Mouse (Mus musculus): ENCODE results near the gene Ccdc154. TPM values are rescaled to one million over a fixed set of nuclear protein-coding genes. Genes with fewer than 3 reads are reported as not detected.

Gene Ccdc154
- under 1 TPM; 0.30 to 0.38 TPM for total RNA-seq (2023)

DNA sequence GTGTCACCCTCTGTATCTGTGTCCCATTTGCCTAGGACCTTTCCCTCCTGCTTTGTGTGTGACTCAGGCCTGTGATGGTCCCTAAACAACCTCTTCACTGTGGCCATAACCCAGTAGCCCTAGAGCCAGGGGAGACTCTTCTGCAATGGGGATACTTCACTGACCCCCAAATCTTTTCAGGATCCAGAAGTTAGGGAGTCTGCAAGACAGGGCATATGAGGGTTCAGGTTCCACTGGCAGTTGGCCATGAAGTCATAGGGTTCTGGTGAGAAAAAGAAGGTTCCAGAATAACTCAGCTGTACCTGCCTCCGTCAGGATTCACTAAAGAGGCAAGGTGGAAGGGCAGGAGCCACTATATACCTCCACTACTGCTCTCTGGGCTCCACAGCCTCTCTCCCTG lies at the start of gene Ccdc154:
Gene Ccdc154 (plus strand): TSS at position 301 of the 400 bp plus-strand sequence.

DNA sequence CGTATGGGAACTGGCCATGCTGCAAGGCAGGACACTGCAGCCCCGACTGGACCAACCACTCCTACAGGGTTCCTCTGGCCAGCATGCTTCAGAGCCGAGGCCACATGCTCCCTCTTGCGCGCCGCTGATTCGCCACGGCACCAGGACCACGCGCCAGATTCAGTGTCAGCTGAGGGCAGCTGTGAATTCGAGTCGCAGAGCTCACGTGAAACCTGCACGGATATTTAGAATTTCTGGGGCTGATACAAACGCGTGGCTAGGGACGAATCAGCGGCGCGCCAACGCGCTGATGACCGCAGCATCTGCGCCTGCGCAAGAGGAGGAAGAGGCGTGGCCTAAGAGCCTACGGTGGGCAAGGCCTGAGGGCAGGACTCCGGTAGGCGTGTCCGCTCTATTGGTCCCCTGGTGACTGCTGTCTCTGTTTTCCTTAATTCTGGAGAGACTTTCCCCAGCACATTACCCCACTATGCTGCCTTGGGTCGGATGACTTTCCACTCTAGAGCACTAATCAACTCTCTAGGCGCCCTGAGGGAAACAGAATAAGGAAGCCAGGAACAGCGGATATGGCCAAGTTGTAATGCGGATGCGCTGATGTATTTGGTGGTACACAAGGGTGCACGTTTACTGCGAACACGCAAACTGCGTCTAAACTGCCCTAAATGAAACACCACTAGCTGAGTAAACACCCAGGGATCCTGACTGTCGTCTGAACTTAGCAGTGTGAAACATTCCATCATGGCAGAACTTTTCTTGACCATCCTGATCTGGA lies 46.4 kb upstream of the Ccdc154 start, which contains the start of gene Telo2:
Gene Telo2 (minus strand): TSS at position 304 of the 769 bp plus-strand sequence.

DNA sequence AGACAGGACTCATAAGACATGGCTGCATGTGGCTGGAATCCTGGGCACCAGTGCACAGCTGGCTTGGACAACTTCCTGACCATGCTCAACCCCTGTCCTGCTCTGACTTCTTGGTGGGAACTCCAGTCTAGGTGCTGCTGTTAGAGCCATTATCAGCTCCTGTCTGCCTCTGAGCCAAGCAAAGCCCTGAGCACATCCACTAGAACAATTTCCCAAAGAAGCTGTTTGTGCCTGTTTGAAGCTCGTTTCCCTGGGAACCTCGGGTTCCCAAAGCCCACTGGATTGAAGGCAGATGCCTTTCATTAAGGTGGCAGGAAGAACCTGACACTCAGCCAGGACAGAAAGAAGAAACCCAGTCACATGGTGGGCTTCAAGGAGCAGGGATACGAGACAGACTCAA lies 41.9 kb upstream of the Ccdc154 start, which contains the start of gene Ptx4:
Gene Ptx4 (plus strand): TSS at position 355 of the 400 bp plus-strand sequence.

DNA sequence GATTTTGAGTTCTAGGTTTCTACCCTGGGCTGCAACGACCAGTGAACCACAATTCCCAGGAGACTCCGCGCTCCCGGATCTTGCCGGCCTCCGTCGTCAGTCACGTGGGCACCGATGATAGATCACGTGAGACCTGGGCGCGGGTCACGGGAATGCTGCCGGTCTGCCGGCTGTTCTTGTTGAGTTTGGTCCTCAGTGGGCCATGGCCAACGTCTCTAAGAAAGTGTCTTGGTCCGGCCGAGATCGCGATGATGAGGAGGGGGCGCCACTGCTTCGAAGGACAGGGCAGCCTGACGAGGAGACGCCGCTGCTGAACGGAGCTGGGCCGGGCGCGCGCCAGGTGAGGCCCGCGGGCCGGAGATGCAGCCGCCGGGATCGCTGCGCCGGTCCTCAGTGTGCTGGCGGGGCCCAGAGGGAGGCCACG lies 29.0 kb upstream of the Ccdc154 start, which contains the start of gene Clcn7:
Gene Clcn7 (plus strand): TSS at position 117 of the 424 bp plus-strand sequence.

DNA sequence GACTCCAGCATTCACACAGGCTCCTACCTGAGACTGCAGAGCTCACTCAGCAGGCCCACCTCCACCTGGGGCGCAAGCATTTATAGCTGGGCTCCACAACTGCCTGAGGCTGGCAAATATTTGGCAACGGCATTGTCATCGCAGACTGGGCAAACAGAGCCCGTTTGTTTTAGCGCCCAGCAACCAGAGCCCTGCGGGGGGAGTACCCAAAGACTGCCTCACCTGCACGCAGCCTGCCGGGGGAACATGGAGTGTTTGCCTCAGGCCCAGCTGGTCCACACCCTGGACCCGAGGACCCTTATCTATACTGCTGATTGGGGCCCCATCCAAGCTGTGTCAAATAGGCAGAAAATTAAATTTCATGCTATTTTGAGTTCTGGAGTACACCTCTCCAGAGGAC lies 13.2 kb downstream of the Ccdc154 start, which contains the start of gene Gm38655:
Gene Gm38655 (minus strand): TSS at position 61 of the 400 bp plus-strand sequence.

DNA sequence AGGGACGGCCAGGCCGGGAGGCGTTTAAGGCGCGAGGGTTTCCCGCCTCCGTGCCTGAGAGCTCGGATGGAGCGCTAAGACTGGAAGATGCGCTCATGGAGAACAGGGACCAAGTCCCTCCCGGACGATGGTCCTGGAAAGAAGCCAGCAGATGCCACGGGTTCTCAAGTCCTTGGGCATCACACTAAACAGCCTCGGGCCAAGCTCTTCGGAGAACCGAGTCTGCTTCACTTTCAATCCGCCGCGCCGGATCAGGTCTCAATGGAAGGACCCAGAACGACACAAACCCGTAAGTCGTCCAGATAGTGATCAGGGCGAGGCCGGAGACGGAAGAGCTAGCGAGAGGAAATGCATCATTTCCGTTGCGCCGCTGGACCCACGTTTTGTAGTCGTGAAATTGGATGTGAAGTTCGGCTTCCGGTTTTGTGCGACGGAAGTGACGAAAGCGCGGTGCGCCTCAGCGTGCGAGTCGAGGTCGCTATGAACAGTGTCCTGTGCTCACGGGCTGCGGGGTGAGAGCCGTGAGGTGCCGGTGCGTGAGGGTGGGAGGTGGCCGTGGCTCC lies 21.9 kb downstream of the Ccdc154 start, which contains the start of gene BC003965:
Gene BC003965 (plus strand): TSS at position 426 of the 563 bp plus-strand sequence.

DNA sequence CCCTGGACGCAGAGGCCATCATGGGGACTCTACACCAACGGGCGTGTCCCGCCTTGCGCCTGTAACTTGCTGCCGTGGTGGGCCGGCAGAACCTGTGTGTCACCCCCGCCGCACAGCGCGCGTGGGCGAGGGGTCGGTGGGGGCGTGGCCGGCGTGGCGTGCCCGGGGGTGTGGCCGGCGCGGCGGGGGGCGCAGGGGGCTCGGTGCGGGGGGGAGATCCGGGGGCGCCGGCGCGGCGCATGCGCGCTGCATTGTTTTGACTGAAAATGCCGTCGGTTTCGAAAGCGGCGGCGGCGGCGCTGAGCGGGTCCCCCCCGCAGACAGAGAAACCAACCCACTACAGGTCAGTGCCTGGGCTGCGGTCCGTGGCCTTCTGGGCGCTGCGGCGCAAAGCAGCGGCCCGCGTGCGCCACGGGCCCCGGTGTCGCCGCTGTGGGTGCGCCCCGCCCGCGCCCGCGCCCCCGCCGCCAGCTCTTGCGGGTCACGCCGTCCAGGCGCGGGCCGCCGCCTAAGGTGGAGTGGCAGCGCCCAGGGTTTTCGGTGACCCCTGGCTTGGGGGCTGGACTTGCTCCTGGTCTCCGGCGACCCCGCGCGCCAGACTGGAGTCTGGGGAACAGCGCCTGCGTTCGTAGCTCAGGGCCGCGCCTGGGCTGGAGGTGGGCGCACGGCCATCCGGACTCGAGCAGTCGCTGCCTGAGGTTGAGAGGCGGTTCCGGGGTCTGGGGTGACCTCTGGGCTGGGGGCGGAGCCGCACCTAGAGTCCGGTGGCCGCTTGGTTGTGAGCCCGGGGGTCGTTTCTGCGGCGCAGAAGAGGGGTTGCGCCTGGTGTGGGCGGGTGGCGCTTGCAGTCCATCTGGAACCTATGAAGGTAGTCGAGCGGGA lies 26.1 kb downstream of the Ccdc154 start, which contains the start of gene Unkl:
Gene Unkl (plus strand): TSS at position 248 of the 882 bp plus-strand sequence.

Other genes with a start within 250 kb of the Ccdc154 start
- gene Mapk8ip3, start 225.5 kb upstream of the Ccdc154 start, total RNA-seq (2023), result 100 to 1,000 TPM; 234 to 243 TPM
- gene Jpt2, start 201.8 kb upstream of the Ccdc154 start, total RNA-seq (2023), result 10 to 100 TPM; 40.5 to 45.8 TPM
- gene Cramp1l, start 146.7 kb upstream of the Ccdc154 start, total RNA-seq (2023), result 10 to 100 TPM; 36.0 to 42.6 TPM
- 10 to 100 TPM; 63.5 to 65.4 TPM for gene Ift140, start 146.4 kb upstream of the Ccdc154 start, total RNA-seq (2023)
- gene Tmem204, start 78.9 kb upstream of the Ccdc154 start, total RNA-seq (2023), result not detected
- gene Telo2, start 46.5 kb upstream of the Ccdc154 start, total RNA-seq (2023), result 10 to 100 TPM; 42.1 to 47.6 TPM
- not detected for gene Ptx4, start 41.7 kb upstream of the Ccdc154 start, total RNA-seq (2023)
- gene Clcn7, start 29.1 kb upstream of the Ccdc154 start, total RNA-seq (2023), result 10 to 100 TPM; 39.5 to 41.6 TPM
- not detected for gene Gm38655, start 13.0 kb downstream of the Ccdc154 start, total RNA-seq (2023)
- 10 to 100 TPM; 17.6 to 19.4 TPM for gene BC003965, start 22.1 kb downstream of the Ccdc154 start, total RNA-seq (2023)
- gene Unkl, start 25.9 kb downstream of the Ccdc154 start, total RNA-seq (2023), result 10 to 100 TPM; 43.1 to 45.2 TPM
- gene Gnptg, start 77.7 kb downstream of the Ccdc154 start, total RNA-seq (2023), result 10 to 100 TPM; 21.9 to 24.3 TPM
- gene Tsr3, start 77.7 kb downstream of the Ccdc154 start, total RNA-seq (2023), result 10 to 100 TPM; 16.7 to 22.5 TPM
- 1 to 10 TPM in 1 of 2 experiments, under 1 TPM in 1; 0.39 to 2.0 TPM for gene Baiap3, start 93.9 kb downstream of the Ccdc154 start, total RNA-seq (2023)
- gene Ube2i, start 112.2 kb downstream of the Ccdc154 start, total RNA-seq (2023), result 100 to 1,000 TPM; 445 to 482 TPM
- not detected for gene Prss34, start 135.9 kb downstream of the Ccdc154 start, total RNA-seq (2023)
- not detected for gene Prss28, start 146.2 kb downstream of the Ccdc154 start, total RNA-seq (2023)
- not detected for gene Prss29, start 156.2 kb downstream of the Ccdc154 start, total RNA-seq (2023)
- not detected for gene Tpsab1, start 183.1 kb downstream of the Ccdc154 start, total RNA-seq (2023)
- gene Tpsb2, start 203.8 kb downstream of the Ccdc154 start, total RNA-seq (2023), result not detected
- not detected for gene Tpsg1, start 206.8 kb downstream of the Ccdc154 start, total RNA-seq (2023)